Mouse (Mus musculus) CH12.LX (cell line): Measurements from ENCODE around the gene AA986860.

Source experiments
- CHD2 ChIP-seq: IDR thresholded peaks from 2 replicates; pipeline ENCODE4 v1.6.1; 2011; ENCODE audit warnings: low read length, improper control_type of control experiment
- CTCF ChIP-seq, 2 experiments: IDR thresholded peaks in 1 of 2; conservative IDR thresholded peaks in 1 of 2; 2 replicates each; pipeline ENCODE4 v1.5.1; 2011 to 2012; ENCODE audit warnings: low read depth in 2 of 2, low read length in 2 of 2, improper control_type of control experiment in 1 of 2, inconsistent platforms in 1 of 2, mild to moderate bottlenecking in 1 of 2, moderate library complexity in 1 of 2
- E2F4 ChIP-seq: IDR thresholded peaks from 2 replicates; pipeline ENCODE4 v1.6.1; 2011; ENCODE audit warnings: low read depth, low read length, improper control_type of control experiment; ENCODE audit not compliant: insufficient replicate concordance
- HCFC1 ChIP-seq: IDR thresholded peaks from 2 replicates; pipeline ENCODE4 v1.6.1; 2012; ENCODE audit warnings: low read depth, mild to moderate bottlenecking, inconsistent platforms, low read length, improper control_type of control experiment
- MAX ChIP-seq: IDR thresholded peaks from 2 replicates; pipeline ENCODE4 v1.6.1; 2011; ENCODE audit warnings: low read length, improper control_type of control experiment
- MAZ ChIP-seq: IDR thresholded peaks from 2 replicates; pipeline ENCODE4 v1.6.1; 2012; ENCODE audit warnings: low read depth, mild to moderate bottlenecking, inconsistent platforms, low read length, improper control_type of control experiment, moderate library complexity
- NRF1 ChIP-seq: IDR thresholded peaks from 2 replicates; pipeline ENCODE4 v1.6.1; 2014; ENCODE audit warnings: low read depth, mild to moderate bottlenecking, inconsistent platforms, low read length, improper control_type of control experiment, moderate library complexity
- POLR2A ChIP-seq: IDR thresholded peaks from 2 replicates; pipeline ENCODE4 v1.6.1; 2011; ENCODE audit warnings: low read depth, mild to moderate bottlenecking, improper control_type of control experiment, low read length
- SIN3A ChIP-seq: IDR thresholded peaks from 2 replicates; pipeline ENCODE4 v1.6.1; 2012; ENCODE audit warnings: low read length, improper control_type of control experiment, inconsistent platforms
- USF1 ChIP-seq: IDR thresholded peaks from 2 replicates; pipeline ENCODE4 v1.6.1; 2014; ENCODE audit warnings: low read depth, mild to moderate bottlenecking, inconsistent platforms, low read length, improper control_type of control experiment

GRCm38 (mm10) chr1:130728708-130729107, 3.1 kb upstream of the AA986860 start:
- no peak for TF ChIP-seq MAZ
- TF ChIP-seq CHD2: no peak
- no peak for TF ChIP-seq HCFC1
- no peak for TF ChIP-seq USF1
- TF ChIP-seq CTCF (conservative IDR thresholded peaks at IDR 0.05 in 1 of 2, IDR thresholded peaks at IDR 0.05 in 1 of 2; ENCODE audit: low read depth in 2 of 2, low read length in 2 of 2): no peak
- no peak for TF ChIP-seq POLR2A
- no peak for TF ChIP-seq E2F4
- no peak for TF ChIP-seq SIN3A
- TF ChIP-seq NRF1: no peak
- no peak for TF ChIP-seq MAX
